Mouse (Mus musculus) stomach, embryonic 15.5 days (tissue): ENCODE results near the gene Alkbh6. TPM values are rescaled to one million over a fixed set of nuclear protein-coding genes. Genes with fewer than 3 reads are reported as not detected.
A peak's percentile ranks its signal among the peaks of the same experiment; 100 is the strongest.

Experiments used
- ATAC-seq: fragments of 200-750 bp; cut with Nextera tagmentation; 2 replicates; pipeline ENCODE4 v1.8.0; 2017; ENCODE audit warnings: low read depth, moderate number of reproducible peaks, moderate TSS enrichment; ENCODE audit not compliant: insufficient read depth, low FRiP score
- H3K27ac ChIP-seq: fragments of 300-500 bp; sonication (generic); 2 replicates; pipeline ENCODE4 v1.5.1; 2015; ENCODE audit warnings: mild to moderate bottlenecking, inconsistent platforms
- H3K27me3 ChIP-seq: fragments of 300-500 bp; sonication (generic); replicated peaks from 2 replicates; pipeline ENCODE4 v1.6.1; 2015; ENCODE audit warnings: inconsistent platforms
- H3K36me3 ChIP-seq: fragments of 300-500 bp; sonication (generic); 2 replicates; pipeline ENCODE4 v1.6.1; 2015; ENCODE audit warnings: inconsistent platforms
- H3K4me1 ChIP-seq: fragments of 300-500 bp; sonication (generic); 2 replicates; pipeline ENCODE4 v1.6.1; 2015; ENCODE audit warnings: inconsistent platforms
- H3K4me2 ChIP-seq: fragments of 300-500 bp; sonication (generic); 2 replicates; pipeline ENCODE4 v1.6.1; 2015; ENCODE audit warnings: mild to moderate bottlenecking, inconsistent platforms
- H3K4me3 ChIP-seq: fragments of 300-500 bp; sonication (generic); replicated peaks from 2 replicates; pipeline ENCODE4 v1.5.1; 2015; ENCODE audit warnings: inconsistent platforms
- H3K9ac ChIP-seq: fragments of 300-500 bp; sonication (generic); 2 replicates; pipeline ENCODE4 v1.6.1; 2015; ENCODE audit warnings: inconsistent platforms
- H3K9me3 ChIP-seq: fragments of 300-500 bp; sonication (generic); 2 replicates; pipeline ENCODE4 v1.6.1; 2016; ENCODE audit warnings: inconsistent platforms
- WGBS: fragments of 180-500 bp; shearing (Covaris S2); methylation state at CpG from one replicate; pipeline ENCODE4 v1.1.7; 2015; 5-methylcytosine and 5-hydroxymethylcytosine counted together
- polyA plus RNA-seq: library from polyadenylated mRNA; unstranded; fragments of >200 nt; fragmentation: Nextera tagmentation; extraction: Ambion mirVana; gene quantifications from 2 replicates; pipeline ENCODE4 v1.2.1, GENCODE M21; 2015

Alkbh6 gene
- polyA plus RNA-seq, 1 experiment from 2014 or later: 63.2 TPM

DNA sequence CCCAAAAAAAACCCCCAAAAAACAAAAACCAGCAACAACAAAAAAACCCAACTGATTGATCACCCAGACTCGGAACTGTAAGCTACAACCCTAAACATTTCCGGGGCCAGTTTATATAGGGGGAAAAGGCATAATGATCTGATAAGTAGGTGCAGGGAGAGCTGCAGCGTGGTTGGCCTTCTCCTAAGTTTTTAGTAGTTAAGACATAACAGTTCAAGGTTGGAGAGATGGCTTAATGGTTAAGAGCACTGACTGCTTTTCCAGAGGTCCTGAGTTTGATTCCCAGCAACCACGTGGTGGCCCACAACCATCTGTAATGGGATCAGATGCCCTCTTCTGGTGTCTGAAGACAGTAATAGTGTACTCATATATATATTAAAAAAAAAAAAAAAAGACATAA, 27.0 kb upstream of the Alkbh6 start:
- Histone ChIP-seq H3K9ac (no peak overlapping the region), H3K27ac (peak overlapping the region; percentile 98; the same call in 1 of the 2 replicates), H3K4me2 (peak overlapping the region; percentile 94; the same call in 1 of the 2 replicates), H3K4me3 (0 out of 2 replicates have a peak overlapping the region, but pooled peaks have one; percentile 92), H3K4me1 (peaks cover 3% of the 10 kb centered on the region; the same call in 1 of the 2 replicates), H3K9me3 (no peaks in the 10 kb centered on the region), H3K27me3 (no peaks in the 10 kb centered on the region), H3K36me3 (no peaks in the 10 kb centered on the region)
- WGBS: 64% methylated on average over 4 of the region's 4 CpGs
- ATAC-seq: no peak

DNA sequence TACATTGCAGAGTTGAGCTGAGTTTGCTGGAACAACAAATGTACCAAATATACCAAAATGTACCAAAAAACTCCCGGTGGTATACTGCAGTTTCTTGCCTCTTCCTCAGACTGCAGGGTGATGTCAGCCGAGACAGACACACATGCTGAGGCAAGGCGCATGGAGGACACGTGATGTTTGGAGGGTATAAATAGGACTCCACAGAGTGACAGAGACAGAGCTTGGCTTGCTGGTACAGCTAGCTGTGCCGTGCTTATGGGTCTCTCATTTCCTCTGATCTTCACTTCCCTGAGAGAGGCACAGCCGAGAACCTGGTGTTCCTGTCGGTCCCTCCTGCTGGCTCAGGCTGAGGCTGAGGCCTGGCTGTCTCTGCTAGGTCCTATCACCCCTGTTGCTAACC, 25.8 kb upstream of the Alkbh6 start:
- H3K4me2 ChIP-seq: no peak overlapping the region
- no peak overlapping the region for H3K9ac ChIP-seq
- WGBS: 77% methylated on average over 7 of the region's 7 CpGs
- H3K9me3 ChIP-seq: no peaks in the 10 kb centered on the region
- H3K27ac ChIP-seq: no peak overlapping the region
- no peaks in the 10 kb centered on the region for H3K27me3 ChIP-seq
- H3K4me1 ChIP-seq: peaks cover 3% of the 10 kb centered on the region; the same call in 1 of the 2 replicates
- H3K36me3 ChIP-seq: no peaks in the 10 kb centered on the region
- no peak overlapping the region for H3K4me3 ChIP-seq
- ATAC-seq: no peak

DNA sequence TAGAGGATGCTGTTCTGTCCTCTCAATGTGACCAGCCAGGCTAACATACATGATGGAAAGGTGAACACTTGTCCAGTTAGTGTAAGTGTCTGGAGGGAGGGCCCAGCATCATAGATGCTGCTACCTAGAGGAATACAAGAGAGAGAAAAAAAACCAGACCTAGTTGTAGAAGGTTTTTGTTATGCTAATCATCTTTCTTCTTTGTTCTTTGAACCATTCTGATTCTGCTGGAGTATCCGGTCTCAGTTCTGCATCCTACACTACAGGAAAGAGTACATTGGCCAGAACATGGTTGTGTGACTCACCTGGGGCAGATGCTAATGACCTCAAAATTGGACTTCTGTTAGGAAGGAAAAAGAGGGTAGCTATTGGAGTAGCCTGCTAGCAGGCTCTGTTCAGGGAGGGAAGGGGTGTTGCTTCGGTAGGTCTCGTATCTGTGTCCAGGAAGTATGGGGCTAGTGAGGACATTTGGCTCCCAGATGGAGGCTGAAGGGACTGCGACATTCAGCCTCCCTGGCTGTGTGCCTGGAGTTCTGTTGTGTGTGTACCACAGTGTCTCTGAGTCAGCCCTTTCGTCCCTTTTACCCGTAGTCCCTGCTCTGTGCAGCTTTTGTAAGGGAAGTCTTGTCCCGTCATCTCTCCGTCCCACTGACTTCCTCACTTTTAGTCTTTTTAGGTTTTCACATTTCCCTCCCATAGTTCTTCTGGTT, 21.7 kb upstream of the Alkbh6 start:
- H3K36me3 ChIP-seq: no peaks in the 10 kb centered on the region
- no peaks in the 10 kb centered on the region for H3K27me3 ChIP-seq
- ATAC-seq: no peak
- no peak overlapping the region for H3K9ac ChIP-seq
- H3K9me3 ChIP-seq: no peaks in the 10 kb centered on the region
- WGBS: 64% methylated on average over 8 of the region's 8 CpGs
- H3K4me2 ChIP-seq: no peak overlapping the region
- H3K4me3 ChIP-seq: no peak overlapping the region
- H3K4me1 ChIP-seq: 0 out of 2 replicates have a peak, but pooled peaks cover 4% of the 10 kb centered on the region
- no peak overlapping the region for H3K27ac ChIP-seq

DNA sequence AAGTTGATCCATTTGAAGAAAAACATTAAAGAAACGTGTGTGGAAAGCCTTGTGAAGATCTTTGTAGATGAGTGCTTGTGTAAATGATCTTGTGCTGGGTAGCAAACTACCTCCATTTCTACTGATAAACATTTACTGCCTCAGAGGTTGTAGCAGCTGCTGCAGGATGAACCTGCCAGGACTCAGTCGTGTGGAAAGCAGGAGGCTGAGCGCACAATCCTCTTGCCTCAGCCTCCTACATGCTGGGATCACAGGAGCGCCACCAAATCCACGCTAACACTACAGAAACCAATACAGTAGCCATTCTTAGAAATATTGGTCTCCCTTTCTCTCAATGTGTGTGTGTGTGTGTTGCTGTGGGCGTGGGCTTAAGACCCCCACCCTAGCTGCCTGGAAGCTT, 20.5 kb upstream of the Alkbh6 start:
- Histone ChIP-seq H3K4me2 (no peak overlapping the region), H3K9ac (no peak overlapping the region), H3K4me3 (no peak overlapping the region), H3K27me3 (no peaks in the 10 kb centered on the region), H3K4me1 (0 out of 2 replicates have a peak, but pooled peaks cover 7% of the 10 kb centered on the region), H3K27ac (no peak overlapping the region), H3K36me3 (no peaks in the 10 kb centered on the region), H3K9me3 (no peaks in the 10 kb centered on the region)
- ATAC-seq: no peak
- WGBS: 65% methylated on average over 6 of the region's 6 CpGs

DNA sequence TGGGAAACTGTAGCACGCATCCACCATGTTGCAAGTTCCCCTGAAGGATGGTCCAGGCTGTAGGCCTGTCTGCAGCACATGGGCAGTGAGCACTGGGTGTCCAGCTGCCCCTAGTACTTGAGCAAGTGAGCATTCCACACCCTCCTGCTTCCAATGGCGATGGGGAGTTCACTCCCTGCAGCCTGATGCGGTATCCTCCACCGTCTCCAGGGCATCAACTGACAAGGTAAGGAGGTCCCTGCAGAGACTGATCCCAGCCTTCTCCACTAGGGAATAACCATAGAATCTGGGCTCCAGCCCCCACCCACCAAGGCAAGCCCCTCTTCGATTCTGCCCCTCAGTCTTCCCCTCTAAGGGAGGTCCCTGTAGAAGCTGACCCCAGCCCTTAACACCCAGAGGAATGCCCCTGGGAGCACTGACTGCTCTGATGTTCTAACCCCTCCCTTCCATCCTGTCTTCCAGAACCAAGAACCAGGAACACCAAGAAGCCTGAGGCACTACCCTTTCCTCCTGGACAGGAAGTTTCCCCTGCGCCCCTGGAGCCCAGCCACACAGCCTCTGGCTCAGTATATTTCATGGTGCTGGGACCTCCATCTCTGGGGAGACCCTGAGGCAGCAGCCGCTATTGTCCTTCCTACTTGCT, 19.3 kb upstream of the Alkbh6 start:
- Histone ChIP-seq H3K36me3 (no peaks in the 10 kb centered on the region), H3K4me1 (0 out of 2 replicates have a peak, but pooled peaks cover 11% of the 10 kb centered on the region), H3K27me3 (no peaks in the 10 kb centered on the region), H3K9me3 (no peaks in the 10 kb centered on the region), H3K4me2 (no peak overlapping the region), H3K27ac (no peak overlapping the region), H3K9ac (no peak overlapping the region), H3K4me3 (no peak overlapping the region)
- WGBS: 63% methylated on average over 7 of the region's 7 CpGs
- ATAC-seq: no peak

DNA sequence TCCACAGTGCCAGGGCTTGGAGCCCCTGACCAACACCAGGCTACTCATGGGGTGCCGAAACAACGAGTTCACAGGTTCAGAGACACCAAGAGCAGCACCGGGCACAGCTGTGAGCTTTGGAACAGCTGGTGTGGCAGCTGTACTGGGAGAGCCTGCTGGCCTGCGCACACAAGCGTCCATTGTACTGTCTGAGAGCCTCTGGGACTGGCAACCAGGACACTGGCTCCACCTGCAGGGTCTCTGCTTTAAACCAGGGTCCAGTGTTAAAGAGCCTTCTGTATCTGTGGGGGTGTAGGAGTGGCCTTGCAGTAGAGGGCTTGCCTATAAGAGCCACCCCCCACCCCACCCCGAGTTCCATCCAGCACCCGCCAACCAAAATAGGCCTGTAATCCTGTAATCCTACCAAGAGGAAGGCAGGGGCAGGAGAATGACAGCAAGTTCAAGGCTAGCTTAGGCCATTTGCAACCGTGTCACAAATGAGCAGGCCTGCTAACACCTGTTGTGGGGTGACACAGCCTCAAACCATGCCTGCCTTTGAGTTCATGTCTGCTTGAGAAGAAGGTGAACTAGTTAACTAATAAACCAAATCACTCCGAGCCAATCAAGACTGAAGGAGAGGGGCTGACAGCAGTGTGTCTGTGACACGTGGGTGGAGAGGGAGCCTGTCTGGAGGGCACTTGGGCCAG, 18.7 kb upstream of the Alkbh6 start:
- WGBS: 55% methylated on average over 10 of the region's 10 CpGs

DNA sequence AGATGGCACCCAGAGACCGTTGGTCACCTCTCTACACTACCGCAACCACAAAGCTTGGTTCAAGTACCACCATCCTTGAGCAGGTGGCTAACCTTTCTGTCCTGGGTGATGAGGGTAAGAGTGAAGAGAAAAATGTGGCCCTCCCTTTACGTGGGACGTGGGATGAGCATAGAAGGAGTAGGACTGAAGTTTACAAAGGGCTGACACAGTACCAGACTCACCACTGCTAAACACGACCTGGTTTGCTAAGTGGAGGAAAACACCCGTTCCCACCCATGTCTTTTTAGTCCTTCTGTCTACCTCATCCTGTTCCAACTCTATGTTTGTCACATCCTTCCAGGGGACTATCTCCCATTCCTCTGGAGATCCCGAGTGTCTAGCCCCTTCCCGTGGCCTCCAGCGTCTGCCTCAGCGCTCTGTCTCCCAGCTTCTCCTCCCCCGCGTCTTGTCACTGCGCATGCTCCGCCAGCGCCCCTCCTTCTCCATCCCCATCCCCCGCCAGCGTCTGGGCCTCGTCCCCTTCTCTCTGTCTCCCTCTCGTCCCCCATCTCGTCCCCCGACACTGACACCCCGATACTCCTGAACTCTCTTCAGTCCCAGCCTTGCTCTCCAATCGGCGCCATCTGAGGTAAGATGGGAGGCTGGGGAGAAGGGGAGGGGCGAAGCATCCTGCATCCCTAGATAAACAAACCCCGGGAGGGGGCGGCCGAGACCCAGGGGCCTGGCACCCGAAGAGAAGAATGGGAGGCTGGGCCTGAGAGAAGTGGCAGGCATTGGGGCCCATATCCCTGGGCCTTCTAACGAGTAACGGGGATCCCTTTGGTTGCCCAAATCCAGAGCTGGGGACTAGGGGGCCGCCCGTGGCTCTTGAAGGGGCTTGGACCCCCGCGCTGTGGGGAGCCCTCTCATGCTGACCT, 17.0 kb upstream of the Alkbh6 start, which contains the start of gene Clip3:
Gene Clip3 (plus strand): TSS at position 514 of the 917 bp plus-strand sequence.
- Histone ChIP-seq H3K4me2 (peak within 1 kb of the TSS; percentile 66), H3K36me3 (no peaks in the 10 kb centered on the region), H3K27ac (peak within 1 kb of the TSS; percentile 59), H3K9me3 (no peaks in the 10 kb centered on the region), H3K27me3 (no peaks in the 10 kb centered on the region), H3K4me1 (0 out of 2 replicates have a peak, but pooled peaks cover 11% of the 10 kb centered on the region), H3K9ac (peak within 1 kb of the TSS; percentile 59), H3K4me3 (peak within 1 kb of the TSS; percentile 62)
- ATAC-seq: peak; percentile 54
- 8% methylated on average over 35 of the region's 35 CpGs for WGBS

More for the DNA sequence above, 18.7 kb upstream of the Alkbh6 start:
- Histone ChIP-seq H3K4me3 (no peak overlapping the region), H3K4me1 (0 out of 2 replicates have a peak, but pooled peaks cover 11% of the 10 kb centered on the region), H3K9me3 (no peaks in the 10 kb centered on the region), H3K4me2 (no peak overlapping the region), H3K36me3 (no peaks in the 10 kb centered on the region), H3K27ac (no peak overlapping the region), H3K27me3 (no peaks in the 10 kb centered on the region), H3K9ac (no peak overlapping the region)
- ATAC-seq: no peak

DNA sequence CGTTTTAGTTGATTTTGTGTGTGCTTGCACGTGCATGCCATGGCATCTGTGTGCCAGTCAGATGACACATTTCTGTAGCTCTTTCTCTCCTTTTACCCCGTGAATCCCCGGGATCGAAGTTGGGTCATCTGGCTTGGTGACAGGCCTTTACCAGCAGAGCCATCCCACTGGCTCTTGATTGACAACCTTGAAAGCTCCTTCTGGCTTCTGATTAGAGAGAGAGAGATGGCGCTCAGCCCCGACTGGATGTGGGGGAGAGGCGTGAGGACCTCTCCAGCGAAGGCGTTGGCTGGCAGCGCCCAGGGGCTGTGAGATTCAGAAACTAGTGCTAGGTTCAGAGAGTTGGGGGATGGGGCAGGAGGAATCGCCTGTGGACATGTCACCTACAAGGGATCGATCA, 14.7 kb upstream of the Alkbh6 start:
- H3K27ac ChIP-seq: no peak overlapping the region

DNA sequence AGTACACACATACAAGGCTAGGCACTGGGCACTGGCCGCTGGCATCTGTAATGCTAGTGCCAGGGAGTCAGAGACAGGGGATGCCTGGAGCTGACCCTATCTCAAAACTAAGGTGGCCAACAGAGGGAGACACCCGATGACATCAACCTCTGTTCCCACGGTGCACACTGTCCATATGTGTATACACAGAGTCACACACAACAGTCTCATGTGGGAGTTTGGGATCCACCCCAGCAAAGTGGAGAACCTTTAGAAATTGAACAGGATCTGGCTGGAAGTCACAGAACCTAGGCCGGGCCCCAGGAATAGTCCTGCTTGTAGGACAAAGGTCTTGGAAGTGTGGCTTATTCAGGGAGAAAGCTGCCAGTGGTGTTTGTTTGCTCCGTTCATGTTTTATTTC, 14.2 kb upstream of the Alkbh6 start:
- Histone ChIP-seq H3K4me1 (0 out of 2 replicates have a peak, but pooled peaks cover 11% of the 10 kb centered on the region), H3K36me3 (peaks cover 3% of the 10 kb centered on the region; the same call in 1 of the 2 replicates), H3K27ac (no peak overlapping the region), H3K27me3 (no peaks in the 10 kb centered on the region), H3K4me3 (no peak overlapping the region), H3K4me2 (no peak overlapping the region), H3K9ac (no peak overlapping the region), H3K9me3 (no peaks in the 10 kb centered on the region)
- WGBS: 88% methylated on average over 5 of the region's 5 CpGs
- ATAC-seq: no peak

More for the DNA sequence above, 14.7 kb upstream of the Alkbh6 start:
- Histone ChIP-seq H3K27me3 (no peaks in the 10 kb centered on the region), H3K4me2 (no peak overlapping the region), H3K4me1 (0 out of 2 replicates have a peak, but pooled peaks cover 11% of the 10 kb centered on the region), H3K9ac (no peak overlapping the region), H3K36me3 (peaks cover 3% of the 10 kb centered on the region; the same call in 1 of the 2 replicates), H3K9me3 (no peaks in the 10 kb centered on the region), H3K4me3 (no peak overlapping the region)
- WGBS: 77% methylated on average over 13 of the region's 13 CpGs
- no peak for ATAC-seq

DNA sequence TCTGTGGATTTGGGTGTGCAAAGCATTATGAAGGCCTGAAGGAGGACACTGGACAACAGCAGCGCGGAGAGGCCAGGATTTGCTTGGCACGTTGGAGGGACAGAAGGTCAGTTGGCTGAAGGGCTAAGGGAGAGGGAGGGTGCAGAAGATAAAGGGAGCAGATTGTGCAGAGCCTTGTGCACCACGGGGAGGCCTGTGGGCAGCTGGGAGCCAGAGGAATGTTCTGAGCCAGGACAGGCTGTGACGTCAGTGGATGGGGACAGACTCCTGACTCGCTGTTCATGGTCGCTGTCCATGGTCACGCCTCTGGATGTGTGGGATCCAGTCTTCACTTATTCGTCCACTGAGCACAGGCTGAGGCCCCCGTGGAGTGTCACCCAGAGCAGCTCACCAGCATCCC, 13.4 kb upstream of the Alkbh6 start:
- H3K27ac ChIP-seq: no peak overlapping the region
- H3K36me3 ChIP-seq: peaks cover 3% of the 10 kb centered on the region; the same call in 1 of the 2 replicates
- WGBS: 65% methylated on average over 10 of the region's 10 CpGs
- H3K4me2 ChIP-seq: no peak overlapping the region
- H3K27me3 ChIP-seq: no peaks in the 10 kb centered on the region
- ATAC-seq: no peak
- no peak overlapping the region for H3K9ac ChIP-seq
- H3K9me3 ChIP-seq: no peaks in the 10 kb centered on the region
- H3K4me1 ChIP-seq: 0 out of 2 replicates have a peak, but pooled peaks cover 11% of the 10 kb centered on the region
- H3K4me3 ChIP-seq: no peak overlapping the region

DNA sequence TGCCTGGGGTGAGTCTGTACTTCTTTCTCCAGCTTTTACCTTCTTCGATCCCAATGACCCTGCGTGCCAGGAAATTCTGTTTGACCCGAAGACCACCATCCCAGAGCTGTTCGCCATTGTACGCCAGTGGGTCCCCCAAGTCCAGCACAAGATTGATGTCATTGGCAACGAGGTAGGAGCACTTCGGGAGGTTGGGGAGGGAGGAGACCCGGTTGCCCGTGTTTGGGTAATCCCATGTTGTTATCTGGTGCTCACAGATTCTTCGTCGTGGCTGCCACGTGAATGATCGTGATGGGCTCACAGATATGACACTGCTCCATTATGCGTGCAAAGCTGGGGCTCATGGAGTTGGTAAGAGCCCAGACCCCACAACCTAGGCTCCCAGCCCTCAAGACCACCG, 11.7 kb upstream of the Alkbh6 start:
- Histone ChIP-seq H3K27ac (no peak overlapping the region), H3K9ac (no peak overlapping the region), H3K27me3 (no peaks in the 10 kb centered on the region), H3K4me3 (no peak overlapping the region), H3K36me3 (peaks cover 6% of the 10 kb centered on the region; the same call in 1 of the 2 replicates), H3K4me2 (no peak overlapping the region), H3K4me1 (0 out of 2 replicates have a peak, but pooled peaks cover 7% of the 10 kb centered on the region), H3K9me3 (no peaks in the 10 kb centered on the region)
- WGBS: 88% methylated on average over 15 of the region's 15 CpGs
- ATAC-seq: no peak
